Comparison of ENCODE assay signal across 15 mouse cellular contexts in genomic region chr13:72210474-72211309, GRCm38 (mm10).
DNase-seq lines count a peak whose midpoint lies in the region; ATAC-seq and TF ChIP-seq lines count a peak whose summit lies in the region.
"Had no signal": no experiment of that assay in that cellular context is flagged by ENCODE, and none has a peak within 500 bp of the region (broad histone marks: within the 10 kb centered on the region; RNA-seq: fewer than 3 reads in every experiment).

No protein-coding gene starts in this region.

- H3K4me2 ChIP-seq in forebrain, embryonic 12.5 days: no peak overlapping the region
- no peak overlapping the region for H3K4me2 ChIP-seq in forebrain, embryonic 13.5 days
- H3K4me2 ChIP-seq: hindbrain, embryonic 14.5 days; liver, embryonic 11.5 days had no signal

- no peaks in the 10 kb centered on the region for H3K36me3 ChIP-seq in kidney, adult 2 months (ENCODE audit: control insufficient read depth, insufficient read depth, low read length)
- H3K36me3 ChIP-seq in forebrain, embryonic 12.5 days (replicated peaks): no peaks in the 10 kb centered on the region
- H3K36me3 ChIP-seq in forebrain, embryonic 13.5 days (ENCODE audit: poor library complexity, severe bottlenecking): no peaks in the 10 kb centered on the region
- H3K36me3 ChIP-seq: embryonic facial prominence, embryonic 10.5 days had no signal

- no peaks in the 10 kb centered on the region for H3K4me1 ChIP-seq in kidney, adult 2 months (ENCODE audit: control insufficient read depth, insufficient read depth, low read length)
- H3K4me1 ChIP-seq in forebrain, embryonic 12.5 days: peaks cover 2% of the 10 kb centered on the region
- peaks cover 5% of the 10 kb centered on the region; the same call in 1 of the 2 replicates for H3K4me1 ChIP-seq in forebrain, embryonic 13.5 days

- DNase-seq in kidney, adult 2 months: peak; percentile 42
- no peak for DNase-seq in kidney, adult 11 months
- peak; percentile 16 for DNase-seq in forelimb bud, embryonic 11.5 days (ENCODE audit: low read depth, low spot score)
- DNase-seq in kidney, postnatal 14 days: peak; percentile 8
- peak; percentile 15 for DNase-seq in right cerebral cortex, postnatal 14 days
- DNase-seq in ovary, postnatal 10 days (ENCODE audit: low spot score): no peak
- DNase-seq: adrenal gland, adult 2 months; layer of hippocampus, adult 9-11 months; lung, postnatal 14 days had no signal

- no peaks in the 10 kb centered on the region for H3K9me3 ChIP-seq in forebrain, embryonic 12.5 days
- no peaks in the 10 kb centered on the region for H3K9me3 ChIP-seq in forebrain, embryonic 13.5 days (replicated peaks)
- H3K9me3 ChIP-seq: embryonic facial prominence, embryonic 10.5 days had no signal

- H3K27me3 ChIP-seq in kidney, adult 2 months (replicated peaks; ENCODE audit: control insufficient read depth, insufficient read depth, low read length): no peaks in the 10 kb centered on the region; the same call in 1 of the 2 replicates
- peaks cover 5% of the 10 kb centered on the region; the same call in 1 of the 2 replicates for H3K27me3 ChIP-seq in forebrain, embryonic 12.5 days
- no peaks in the 10 kb centered on the region for H3K27me3 ChIP-seq in forebrain, embryonic 13.5 days

- no peak for TF ChIP-seq CTCF in kidney, adult 2 months (conservative IDR thresholded peaks at IDR 0.05; ENCODE audit: insufficient read depth, insufficient read length, low read depth, low read length)

- no peak overlapping the region for H3K9ac ChIP-seq in forebrain, embryonic 12.5 days
- H3K9ac ChIP-seq in forebrain, embryonic 13.5 days: no peak overlapping the region
- H3K9ac ChIP-seq: hindbrain, embryonic 14.5 days had no signal

- ATAC-seq in forebrain, embryonic 12.5 days (ENCODE audit: low FRiP score): no peak
- ATAC-seq in forebrain, embryonic 13.5 days: no peak
- ATAC-seq: forebrain, embryonic 14.5 days had no signal

- no peak for TF ChIP-seq POLR2A in kidney, adult 2 months (IDR thresholded peaks at IDR 0.05; ENCODE audit: low read depth, low read length)

- 42% methylated on average over 7 of the region's 7 CpGs for WGBS in kidney, adult 2 months
- 61% methylated on average over 7 of the region's 7 CpGs for WGBS in forebrain, embryonic 12.5 days
- 58% methylated on average over 7 of the region's 7 CpGs for WGBS in forebrain, embryonic 13.5 days

- no peak overlapping the region for H3K4me3 ChIP-seq in kidney, adult 2 months (ENCODE audit: insufficient read depth, low read depth, low read length)
- H3K4me3 ChIP-seq in forebrain, embryonic 12.5 days (replicated peaks): no peak overlapping the region
- no peak overlapping the region for H3K4me3 ChIP-seq in forebrain, embryonic 13.5 days
- H3K4me3 ChIP-seq: embryonic facial prominence, embryonic 10.5 days had no signal

- H3K27ac ChIP-seq in kidney, adult 2 months (ENCODE audit: insufficient read depth, low read depth, low read length): no peak overlapping the region
- no peak overlapping the region for H3K27ac ChIP-seq in forebrain, embryonic 12.5 days
- no peak overlapping the region for H3K27ac ChIP-seq in forebrain, embryonic 13.5 days
- H3K27ac ChIP-seq: embryonic facial prominence, embryonic 10.5 days; hindbrain, embryonic 14.5 days had no signal

Comparison
In these comparisons a context has a peak if more than half of its experiments do, and no peak if none do; other contexts are left out.
1. DNase-seq: peak in kidney, adult 2 months (single experiment), forelimb bud, embryonic 11.5 days (single experiment), kidney, postnatal 14 days (single experiment) and right cerebral cortex, postnatal 14 days (single experiment); none in kidney, adult 11 months (single experiment) and ovary, postnatal 10 days (single experiment).